Mouse (Mus musculus): ENCODE results near the gene Mrgprg.

Gene Mrgprg

DNA sequence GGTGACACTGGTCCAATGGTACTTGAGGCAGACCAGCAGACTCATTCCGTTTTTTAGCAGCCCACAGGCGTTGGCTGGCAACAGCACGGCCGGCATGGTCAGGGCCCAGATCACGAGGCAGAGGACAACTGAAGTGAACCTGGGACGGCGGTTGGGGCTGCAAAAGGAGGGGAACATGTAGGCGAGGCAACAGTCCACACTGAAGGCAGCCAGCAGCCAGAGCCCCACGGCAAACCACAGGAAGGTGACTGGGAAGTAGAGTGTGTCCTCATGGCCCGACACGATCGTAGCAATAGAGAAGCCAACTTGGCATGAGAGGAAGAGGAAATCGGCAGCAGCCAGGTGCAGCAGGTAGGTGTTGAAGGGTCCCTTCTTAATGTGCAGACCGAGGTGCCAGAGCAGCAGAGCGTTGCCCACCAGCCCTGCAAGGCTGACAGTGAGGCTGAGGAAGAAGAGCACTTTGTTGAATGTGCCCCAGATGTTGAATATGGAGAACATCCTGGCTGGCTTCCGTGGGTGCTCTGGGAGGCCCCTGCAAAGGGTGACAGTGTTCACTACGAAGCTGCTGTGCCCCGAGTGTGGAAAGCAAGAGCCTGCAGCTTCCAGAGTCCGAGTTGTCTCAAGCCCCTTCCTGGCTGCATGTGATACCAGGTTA lies 1.8 kb downstream of the Mrgprg start:
- H3K27me3 ChIP-seq (ENCODE audit: control insufficient read depth, insufficient read depth, low read length, poor library complexity, severe bottlenecking), result no peaks in the 10 kb centered on the region
- no peaks in the 10 kb centered on the region for H3K36me3 ChIP-seq (ENCODE audit: control insufficient read depth, insufficient read depth, low read length, poor library complexity, severe bottlenecking)
- DNase-seq (ENCODE audit: low read depth, low spot score), result no peak

- Histone ChIP-seq H3K27me3 (ENCODE audit: control insufficient read depth, insufficient read depth, low read length, poor library complexity, severe bottlenecking) (no peaks in the 10 kb centered on the region), H3K36me3 (ENCODE audit: control insufficient read depth, insufficient read depth, low read length, poor library complexity, severe bottlenecking) (no peaks in the 10 kb centered on the region)
- peak; percentile 72 for DNase-seq (ENCODE audit: low read depth, low spot score)
Measured at GRCm38 (mm10) chr7:143763794-143764193, 3.0 kb downstream of the Mrgprg start.

GRCm38 (mm10) chr7:143758956-143759355 lies 7.8 kb downstream of the Mrgprg start:
- DNase-seq (ENCODE audit: low read depth, low spot score), result no peak
- Histone ChIP-seq H3K27me3 (ENCODE audit: control insufficient read depth, insufficient read depth, low read length, poor library complexity, severe bottlenecking) (no peaks in the 10 kb centered on the region), H3K36me3 (ENCODE audit: control insufficient read depth, insufficient read depth, low read length, poor library complexity, severe bottlenecking) (no peaks in the 10 kb centered on the region)

DNA sequence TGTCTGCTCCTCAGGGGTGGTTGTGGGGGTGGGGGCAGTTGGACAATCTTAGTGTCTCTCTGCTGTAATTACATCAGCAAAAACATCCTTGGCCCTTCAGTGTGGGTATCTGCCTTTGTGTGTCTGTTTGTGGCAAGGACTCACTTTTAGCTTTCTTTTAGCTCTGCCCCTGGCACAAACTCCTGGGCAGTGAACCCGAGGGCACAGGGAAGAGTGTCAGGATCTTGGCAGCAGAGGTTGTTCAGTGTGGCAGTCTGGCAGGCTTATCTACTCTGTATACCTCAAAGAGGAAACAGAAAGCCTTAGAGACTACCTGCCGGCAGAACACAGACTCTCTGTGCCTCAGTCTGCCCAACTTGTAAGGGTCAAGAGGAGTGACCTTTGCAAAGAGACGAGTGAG lies 9.1 kb downstream of the Mrgprg start:
- Histone ChIP-seq H3K36me3 (ENCODE audit: control insufficient read depth, insufficient read depth, low read length, poor library complexity, severe bottlenecking) (no peaks in the 10 kb centered on the region), H3K27me3 (ENCODE audit: control insufficient read depth, insufficient read depth, low read length, poor library complexity, severe bottlenecking) (no peaks in the 10 kb centered on the region)
- no peak for DNase-seq (ENCODE audit: low read depth, low spot score)

DNA sequence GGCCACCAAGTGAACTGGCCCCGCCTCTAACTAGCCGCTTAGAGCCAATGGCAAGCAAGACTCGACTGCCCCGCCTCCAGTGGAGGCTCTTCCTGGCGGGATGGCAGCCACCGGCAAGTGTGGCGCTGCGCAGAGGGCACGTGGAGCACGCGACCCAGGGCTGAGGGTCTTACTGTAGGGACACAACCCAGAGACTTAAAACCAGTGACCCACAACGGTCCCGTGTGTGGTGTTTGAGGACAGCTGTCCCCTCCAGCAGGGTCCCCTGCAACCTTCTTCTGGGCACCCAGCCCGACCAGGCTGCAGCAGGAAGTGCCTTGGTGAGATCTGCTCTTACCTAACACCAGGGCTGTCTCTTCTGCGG lies 9.8 kb downstream of the Mrgprg start:
- DNase-seq (ENCODE audit: low read depth, low spot score), result peak; percentile 80
- Histone ChIP-seq H3K27me3 (ENCODE audit: control insufficient read depth, insufficient read depth, low read length, poor library complexity, severe bottlenecking) (no peaks in the 10 kb centered on the region), H3K36me3 (ENCODE audit: control insufficient read depth, insufficient read depth, low read length, poor library complexity, severe bottlenecking) (no peaks in the 10 kb centered on the region)

GRCm38 (mm10) chr7:143756125-143757026 lies 10.4 kb downstream of the Mrgprg start, which contains the start of gene Osbpl5:
Gene Osbpl5, minus strand, starts transcription at chr7:143756985.
- peak; percentile 9 for DNase-seq (ENCODE audit: low read depth, low spot score)
- H3K36me3 ChIP-seq (ENCODE audit: control insufficient read depth, insufficient read depth, low read length, poor library complexity, severe bottlenecking), result no peaks in the 10 kb centered on the region
- H3K27me3 ChIP-seq (ENCODE audit: control insufficient read depth, insufficient read depth, low read length, poor library complexity, severe bottlenecking), result no peaks in the 10 kb centered on the region

DNA sequence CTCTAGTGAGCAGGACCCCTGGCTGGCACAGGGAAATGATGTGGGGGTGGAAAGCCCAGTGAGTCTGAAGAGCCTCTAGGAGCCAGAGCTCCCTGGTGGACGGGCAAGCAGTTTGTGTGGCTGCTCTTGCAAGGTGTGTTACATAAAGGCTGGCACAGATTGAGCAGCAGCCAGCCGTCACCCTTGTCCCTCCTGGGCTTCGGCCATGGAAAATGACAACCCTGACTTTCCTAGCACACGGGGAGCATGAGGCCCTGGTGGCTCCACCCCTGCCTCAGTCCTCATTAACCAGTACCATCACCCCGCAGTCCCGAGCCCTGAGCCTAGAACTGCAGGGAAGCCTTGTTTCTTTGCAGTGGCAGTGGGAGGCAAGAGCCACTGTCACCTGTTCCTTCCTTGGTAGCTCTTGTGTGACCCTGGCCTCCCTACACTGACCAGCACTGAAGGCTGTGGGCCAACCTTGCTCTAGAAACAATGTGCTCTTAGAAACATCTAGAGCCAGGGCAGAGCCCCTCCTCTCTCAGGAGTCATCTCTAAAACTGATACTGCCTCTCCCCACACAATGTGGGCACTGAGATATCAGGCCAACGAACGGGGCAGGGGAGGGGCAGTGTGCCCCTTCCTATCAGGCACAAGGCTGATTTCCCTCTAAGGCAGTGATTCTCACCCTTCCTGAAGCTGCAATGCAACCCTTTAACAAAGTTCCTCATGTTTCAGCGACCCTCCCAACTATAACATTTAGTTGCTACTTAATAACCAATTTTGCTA lies 11.3 kb downstream of the Mrgprg start:
- DNase-seq (ENCODE audit: low read depth, low spot score), result no peak
- Histone ChIP-seq H3K36me3 (ENCODE audit: control insufficient read depth, insufficient read depth, low read length, poor library complexity, severe bottlenecking) (no peaks in the 10 kb centered on the region), H3K27me3 (ENCODE audit: control insufficient read depth, insufficient read depth, low read length, poor library complexity, severe bottlenecking) (no peaks in the 10 kb centered on the region)

DNA sequence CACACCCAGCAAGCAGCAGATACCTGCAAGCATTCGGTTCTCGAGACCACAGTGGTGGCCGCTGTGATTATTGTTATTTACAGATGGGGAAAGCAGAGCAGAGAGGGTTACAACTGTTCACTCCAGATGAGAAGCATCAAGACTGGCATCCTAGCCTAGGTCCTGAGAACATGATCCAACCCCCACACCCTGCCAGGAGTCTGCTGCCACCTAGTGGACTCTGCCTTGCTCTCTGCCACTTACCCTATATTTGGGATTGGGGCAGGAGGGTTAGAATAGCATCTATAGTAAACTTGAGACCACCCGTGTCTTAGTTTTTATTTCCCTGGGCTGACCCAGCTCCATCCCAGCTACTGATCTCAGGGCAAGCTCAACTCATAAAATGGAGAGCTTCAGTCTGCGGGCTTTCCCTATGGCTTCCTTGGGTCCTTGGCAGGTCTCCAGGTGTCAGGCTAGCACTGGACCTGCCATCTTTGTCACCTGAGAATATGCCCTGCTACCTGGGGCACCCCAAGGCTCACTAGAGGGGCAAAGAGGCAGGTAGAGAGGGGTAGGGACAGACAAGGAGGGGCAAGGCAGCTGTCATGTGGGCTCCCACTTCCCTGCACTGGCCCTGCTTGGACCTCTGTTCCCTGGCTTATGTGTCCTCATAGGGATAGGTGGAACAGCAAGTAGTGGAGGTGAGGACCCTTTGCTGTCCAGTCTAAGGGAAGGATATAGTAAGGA lies 12.6 kb downstream of the Mrgprg start:
- Histone ChIP-seq H3K27me3 (ENCODE audit: control insufficient read depth, insufficient read depth, low read length, poor library complexity, severe bottlenecking) (no peaks in the 10 kb centered on the region), H3K36me3 (ENCODE audit: control insufficient read depth, insufficient read depth, low read length, poor library complexity, severe bottlenecking) (no peaks in the 10 kb centered on the region)
- DNase-seq (ENCODE audit: low read depth, low spot score), result peak; percentile 80

DNA sequence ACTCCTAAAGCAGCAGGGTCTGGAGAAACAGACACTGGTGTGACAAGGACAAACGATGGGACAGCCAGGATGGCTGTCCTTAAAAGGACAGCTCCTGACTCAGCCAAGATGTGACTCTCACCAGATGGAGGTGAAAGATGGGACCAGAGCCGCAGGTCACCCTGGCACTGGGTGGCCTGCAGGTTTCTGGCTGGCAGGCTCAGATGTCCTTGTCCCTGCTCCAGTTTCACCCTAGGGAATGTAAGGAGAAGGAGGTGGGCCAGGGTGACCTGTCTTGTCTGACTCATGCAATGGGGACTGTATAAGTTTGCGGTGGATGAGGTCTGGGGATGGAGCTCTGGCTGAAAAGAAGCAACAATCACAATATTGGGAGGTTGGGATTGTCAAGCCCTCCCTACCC lies 14.2 kb downstream of the Mrgprg start:
- Histone ChIP-seq H3K27me3 (ENCODE audit: control insufficient read depth, insufficient read depth, low read length, poor library complexity, severe bottlenecking) (no peaks in the 10 kb centered on the region), H3K36me3 (ENCODE audit: control insufficient read depth, insufficient read depth, low read length, poor library complexity, severe bottlenecking) (no peaks in the 10 kb centered on the region)
- DNase-seq (ENCODE audit: low read depth, low spot score), result no peak

DNA sequence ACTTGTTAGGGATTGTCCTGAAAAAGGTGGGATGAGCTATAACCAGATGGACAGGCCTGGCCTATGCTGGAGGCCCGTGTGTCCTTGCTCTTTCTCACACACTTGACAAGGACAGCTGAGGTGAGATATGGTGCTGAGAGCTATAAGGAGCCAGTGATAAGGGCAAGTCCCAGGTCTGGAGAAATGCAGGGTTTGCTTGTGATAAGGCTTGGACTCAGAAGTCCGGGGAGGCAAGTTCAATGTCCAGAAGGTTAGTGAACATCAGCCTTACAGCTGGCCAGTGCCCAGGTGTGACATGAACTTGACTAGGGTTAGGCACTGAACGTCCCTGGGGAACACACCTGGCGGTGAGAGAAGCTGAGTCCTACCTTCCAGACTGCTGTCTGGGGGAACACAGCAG lies 14.7 kb downstream of the Mrgprg start:
- Histone ChIP-seq H3K27me3 (ENCODE audit: control insufficient read depth, insufficient read depth, low read length, poor library complexity, severe bottlenecking) (no peaks in the 10 kb centered on the region), H3K36me3 (ENCODE audit: control insufficient read depth, insufficient read depth, low read length, poor library complexity, severe bottlenecking) (no peaks in the 10 kb centered on the region)
- no peak for DNase-seq (ENCODE audit: low read depth, low spot score)

DNA sequence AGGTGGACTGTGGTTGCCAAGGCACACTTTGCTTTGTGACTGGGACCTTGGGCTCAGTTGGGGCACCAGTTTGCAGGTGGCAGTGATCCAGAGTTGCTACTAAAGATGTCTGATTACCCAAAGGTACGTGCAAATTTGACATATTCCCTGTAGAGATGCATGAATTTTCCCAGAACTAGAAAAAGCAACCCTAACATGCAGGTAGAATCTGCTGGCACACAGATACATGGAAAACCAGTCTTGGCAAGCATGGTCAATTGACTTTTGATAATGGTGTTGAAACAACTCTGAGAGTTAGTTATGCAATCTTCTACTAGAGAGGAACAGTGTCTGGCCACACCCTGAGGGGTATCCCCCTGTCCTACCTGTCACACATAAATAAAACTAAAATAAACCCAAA lies 15.4 kb downstream of the Mrgprg start:
- no peak for DNase-seq (ENCODE audit: low read depth, low spot score)
- H3K36me3 ChIP-seq (ENCODE audit: control insufficient read depth, insufficient read depth, low read length, poor library complexity, severe bottlenecking), result no peaks in the 10 kb centered on the region
- no peaks in the 10 kb centered on the region for H3K27me3 ChIP-seq (ENCODE audit: control insufficient read depth, insufficient read depth, low read length, poor library complexity, severe bottlenecking)

DNA sequence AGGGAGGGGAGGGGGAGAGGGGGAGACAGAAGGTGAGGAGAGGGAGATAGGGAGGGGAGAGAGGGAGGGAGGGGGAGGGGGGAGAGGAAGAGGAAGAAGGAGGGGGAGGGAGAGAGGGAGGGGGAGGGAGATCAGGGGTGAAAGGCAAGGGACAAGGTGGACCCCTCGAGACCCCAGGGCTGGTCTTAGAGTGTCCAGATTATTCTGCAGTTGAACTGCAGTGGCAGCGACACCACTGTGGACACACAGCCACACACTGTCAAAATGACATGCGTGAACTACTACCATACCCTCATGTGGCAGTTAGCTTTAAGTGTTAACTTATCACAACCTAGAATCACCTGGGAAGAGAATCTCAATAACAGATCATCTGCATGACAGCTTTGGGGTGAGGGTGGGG lies 17.7 kb downstream of the Mrgprg start:
- no peak for DNase-seq (ENCODE audit: low read depth, low spot score)
- no peaks in the 10 kb centered on the region for H3K27me3 ChIP-seq (ENCODE audit: control insufficient read depth, insufficient read depth, low read length, poor library complexity, severe bottlenecking)
- no peaks in the 10 kb centered on the region for H3K36me3 ChIP-seq (ENCODE audit: control insufficient read depth, insufficient read depth, low read length, poor library complexity, severe bottlenecking)

- DNase-seq (ENCODE audit: low read depth, low spot score), result peak; percentile 88
- Histone ChIP-seq H3K36me3 (ENCODE audit: control insufficient read depth, insufficient read depth, low read length, poor library complexity, severe bottlenecking) (no peaks in the 10 kb centered on the region), H3K27me3 (ENCODE audit: control insufficient read depth, insufficient read depth, low read length, poor library complexity, severe bottlenecking) (no peaks in the 10 kb centered on the region)
Measured at GRCm38 (mm10) chr7:143748041-143748868, 18.5 kb downstream of the Mrgprg start.

DNA sequence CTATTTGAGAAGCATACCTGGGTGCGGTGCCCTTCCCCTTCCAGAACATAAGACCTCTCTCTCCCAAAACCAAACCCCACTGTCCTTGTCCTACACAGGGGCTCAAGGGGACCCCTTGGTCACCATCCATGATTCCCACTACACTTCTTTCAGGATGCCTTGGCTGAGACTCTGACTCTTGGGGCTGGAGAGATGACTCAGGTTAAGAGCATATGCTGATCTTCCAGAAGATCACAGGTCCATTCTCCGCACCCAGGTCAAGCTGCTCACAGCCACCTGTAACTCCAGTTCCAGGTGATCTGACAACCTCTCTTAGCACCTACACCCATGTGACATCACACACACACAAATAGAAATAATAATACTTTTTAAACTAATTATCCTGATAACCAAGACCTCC lies 26.1 kb downstream of the Mrgprg start:
- no peaks in the 10 kb centered on the region for H3K27me3 ChIP-seq (ENCODE audit: control insufficient read depth, insufficient read depth, low read length, poor library complexity, severe bottlenecking)
- no peak for DNase-seq (ENCODE audit: low read depth, low spot score)
- H3K36me3 ChIP-seq (ENCODE audit: control insufficient read depth, insufficient read depth, low read length, poor library complexity, severe bottlenecking), result no peaks in the 10 kb centered on the region
